Mouse (Mus musculus) heart, adult 2 months (tissue): ENCODE measurements around the gene Nmrk1.

Source experiments
- CTCF ChIP-seq: fragments of 200-600 bp; IDR thresholded peaks from 2 replicates; pipeline ENCODE4 v1.8.1; 2022; ENCODE audit warnings: antibody characterized with exemption, mild to moderate bottlenecking, moderate library complexity
- EP300 ChIP-seq: fragments of 200-500 bp; IDR thresholded peaks from 2 replicates; pipeline ENCODE4 v1.6.1; 2011; ENCODE audit warnings: low read depth, low read length, control low read depth; ENCODE audit not compliant: insufficient read depth
- POLR2A ChIP-seq: fragments of 200-500 bp; IDR thresholded peaks from 2 replicates; pipeline ENCODE4 v1.6.1; 2011; ENCODE audit warnings: mild to moderate bottlenecking, low read depth, low read length, control low read depth; ENCODE audit not compliant: insufficient read depth

DNA sequence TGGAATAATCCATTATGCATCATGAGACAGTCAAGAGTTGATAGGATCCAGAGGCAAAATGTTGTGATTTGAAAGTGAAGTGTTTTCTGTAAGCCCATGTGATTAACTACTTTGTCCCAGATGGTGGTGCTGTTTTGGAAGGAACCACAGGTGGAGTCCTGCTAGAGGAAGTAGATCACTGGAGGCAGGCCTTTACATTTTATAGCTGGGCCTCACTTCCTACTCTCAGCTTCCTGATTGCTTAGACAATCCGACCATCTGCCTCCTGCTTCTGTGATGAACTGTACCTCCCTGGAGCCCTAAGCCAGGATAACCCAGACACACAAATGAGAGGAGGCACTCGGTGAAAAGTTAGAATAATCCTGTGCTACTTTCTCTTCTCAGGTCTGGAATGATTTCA is 32.2 kb downstream of the Nmrk1 start:
- TF ChIP-seq CTCF (no peak), EP300 (no peak), POLR2A (no peak)
